Mouse (Mus musculus) adrenal gland, postnatal 25 days (tissue): Measurements from ENCODE around the gene 1700125H20Rik. TPM values are rescaled to one million over a fixed set of nuclear protein-coding genes. Genes with fewer than 3 reads are reported as not detected.

ENCODE experiments used
- DNase-seq: peaks from one replicate; pipeline ENCODE4 v3.0.0; 2021; ENCODE audit warnings: mixed read lengths
- total RNA-seq: library from RNA; stranded (reverse); gene quantifications from 2 replicates; pipeline ENCODE4 v1.2.3, GENCODE M21; 2021

1700125H20Rik gene
- total RNA-seq, 1 experiment from 2014 or later: 5.6 TPM

GRCm38 (mm10) chr11:85184082-85184481, 13.9 kb downstream of the 1700125H20Rik start:
- DNase-seq: no peak

GRCm38 (mm10) chr11:85184839-85185238, 14.6 kb downstream of the 1700125H20Rik start:
- DNase-seq: no peak

- DNase-seq: no peak
Observed at GRCm38 (mm10) chr11:85189110-85189509, 18.9 kb downstream of the 1700125H20Rik start.

- DNase-seq: no peak
Observed at GRCm38 (mm10) chr11:85190741-85191140, 20.5 kb downstream of the 1700125H20Rik start.

GRCm38 (mm10) chr11:85194206-85194605, 24.0 kb downstream of the 1700125H20Rik start:
- DNase-seq: no peak

GRCm38 (mm10) chr11:85196046-85196445, 25.8 kb downstream of the 1700125H20Rik start:
- no peak for DNase-seq

GRCm38 (mm10) chr11:85198906-85199305, 28.7 kb downstream of the 1700125H20Rik start:
- no peak for DNase-seq

- DNase-seq: no peak
Observed at GRCm38 (mm10) chr11:85206231-85206630, 36.0 kb downstream of the 1700125H20Rik start.

GRCm38 (mm10) chr11:85211151-85211550, 40.9 kb downstream of the 1700125H20Rik start:
- no peak for DNase-seq

- no peak for DNase-seq
Observed at GRCm38 (mm10) chr11:85213215-85213614, 43.0 kb downstream of the 1700125H20Rik start.

GRCm38 (mm10) chr11:85214679-85215078, 44.5 kb downstream of the 1700125H20Rik start:
- DNase-seq: no peak

GRCm38 (mm10) chr11:85219014-85219413, 48.8 kb downstream of the 1700125H20Rik start:
- no peak for DNase-seq

- DNase-seq: no peak
Observed at GRCm38 (mm10) chr11:85222561-85222960, 52.4 kb downstream of the 1700125H20Rik start.

GRCm38 (mm10) chr11:85223248-85223647, 53.0 kb downstream of the 1700125H20Rik start:
- no peak for DNase-seq

Other genes starting within 250 kb of the 1700125H20Rik start
- 5.3 and 7.9 TPM in 2 replicates for gene Car4, start 212.6 kb upstream of the 1700125H20Rik start, total RNA-seq
- 44.9 and 54.7 TPM in 2 replicates for gene Usp32, start 30.2 kb upstream of the 1700125H20Rik start, total RNA-seq
- 43.1 and 56.9 TPM in 2 replicates for gene Appbp2, start 64.7 kb downstream of the 1700125H20Rik start, total RNA-seq
- 17.0 and 17.2 TPM in 2 replicates for gene Ppm1d, start 140.8 kb downstream of the 1700125H20Rik start, total RNA-seq
- 42.9 and 55.9 TPM in 2 replicates for gene Bcas3, start 182.8 kb downstream of the 1700125H20Rik start, total RNA-seq